Mouse (Mus musculus) left cerebral cortex, adult 18-20 months (tissue): Measurements from ENCODE around the gene Ect2. TPM values are rescaled to one million over a fixed set of nuclear protein-coding genes. Genes with fewer than 3 reads are reported as not detected.

Source experiments
- DNase-seq, 2 experiments: peaks; one replicate each; pipeline ENCODE4 v3.0.0; 2021 to 2022; ENCODE audit warnings: low spot score in 2 of 2, mixed read lengths in 1 of 2
- total RNA-seq, 2 experiments: library from RNA; stranded (reverse); gene quantifications; 2 replicates each; pipeline ENCODE4 v1.2.3; 2021

Gene Ect2
- total RNA-seq, 2 experiments from 2014 or later: 0.30 to 1.1 TPM

- DNase-seq: no peak
Measured at GRCm38 (mm10) chr3:27161645-27162409, 8.1 kb upstream of the Ect2 start.

GRCm38 (mm10) chr3:27158910-27159309 lies 5.2 kb upstream of the Ect2 start:
- no peak for DNase-seq

GRCm38 (mm10) chr3:27156594-27156949 lies 2.9 kb upstream of the Ect2 start:
- no peak for DNase-seq

- no peak for DNase-seq
Measured at GRCm38 (mm10) chr3:27155856-27156593, 2.3 kb upstream of the Ect2 start.

- no peak for DNase-seq
Measured at GRCm38 (mm10) chr3:27155051-27155855, 1.6 kb upstream of the Ect2 start.

GRCm38 (mm10) chr3:27154280-27154679 lies 602 bp upstream of the Ect2 start:
- no peak for DNase-seq

GRCm38 (mm10) chr3:27153191-27153671 lies 447 bp downstream of the Ect2 start:
- DNase-seq: no peak

- DNase-seq: no peak
Measured at GRCm38 (mm10) chr3:27145733-27146132, 7.9 kb downstream of the Ect2 start.

GRCm38 (mm10) chr3:27143570-27143969 lies 10.1 kb downstream of the Ect2 start:
- DNase-seq: no peak

GRCm38 (mm10) chr3:27140101-27140500 lies 13.6 kb downstream of the Ect2 start:
- no peak for DNase-seq

GRCm38 (mm10) chr3:27121864-27122450 lies 31.7 kb downstream of the Ect2 start:
- DNase-seq: no peak

GRCm38 (mm10) chr3:27120932-27121331 lies 32.7 kb downstream of the Ect2 start:
- no peak for DNase-seq

GRCm38 (mm10) chr3:27118227-27118626 lies 35.5 kb downstream of the Ect2 start:
- no peak for DNase-seq

- DNase-seq: no peak
Measured at GRCm38 (mm10) chr3:27110860-27111259, 42.8 kb downstream of the Ect2 start.

- no peak for DNase-seq
Measured at GRCm38 (mm10) chr3:27109109-27109508, 44.6 kb downstream of the Ect2 start.

- DNase-seq: no peak
Measured at GRCm38 (mm10) chr3:27107142-27107541, 46.5 kb downstream of the Ect2 start.

- DNase-seq: no peak
Measured at GRCm38 (mm10) chr3:27102965-27103364, 50.7 kb downstream of the Ect2 start.

- no peak for DNase-seq
Measured at GRCm38 (mm10) chr3:27098633-27099032, 55.0 kb downstream of the Ect2 start.

- DNase-seq: no peak
Measured at GRCm38 (mm10) chr3:27086221-27086620, 67.5 kb downstream of the Ect2 start.

- DNase-seq: no peak
Measured at GRCm38 (mm10) chr3:27081229-27082060, 72.2 kb downstream of the Ect2 start.
